Comparison of ENCODE assay signal across 9 mouse cellular contexts in the genomic region with DNA sequence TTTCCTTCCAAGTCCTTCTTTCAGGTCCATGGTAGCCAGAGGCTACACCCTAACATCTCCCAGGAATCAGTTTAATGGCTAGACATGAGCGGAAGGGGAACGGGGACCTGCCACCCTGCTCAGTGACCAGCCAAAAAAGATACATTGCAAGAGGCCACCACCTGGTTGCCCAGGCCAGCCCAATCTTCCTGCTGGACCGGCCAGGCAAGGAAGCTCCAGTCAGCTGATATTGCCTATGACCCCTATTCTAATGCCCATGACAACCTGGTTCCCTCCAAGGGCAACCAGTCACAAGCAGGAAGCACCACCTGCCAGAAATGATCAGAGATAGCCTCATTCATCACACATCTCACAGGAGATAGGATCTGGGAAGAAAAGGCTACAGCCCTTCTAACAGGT. TPM values are rescaled to one million over a fixed set of nuclear protein-coding genes. Genes with fewer than 3 reads are reported as not detected.
DNase-seq lines count a peak whose midpoint lies in the region; ATAC-seq lines count a peak whose summit lies in the region.
"Had no signal": no experiment of that assay in that cellular context is flagged by ENCODE, and none has a peak within 500 bp of the region (broad histone marks: within the 10 kb centered on the region; RNA-seq: fewer than 3 reads in every experiment).

No protein-coding gene starts in this region.

- DNase-seq in cerebellum, adult 9-10 months = peak; percentile 53
- DNase-seq in A20 (ENCODE audit: low read depth, low spot score) = peak; percentile 12
- no peak for DNase-seq in testis, postnatal 10 days (ENCODE audit: low spot score)
- DNase-seq in ovary, adult 18-20 months (ENCODE audit: low spot score) = no peak
- no peak for DNase-seq in left cerebral cortex, adult 18-20 months (ENCODE audit: low spot score in 2 of 2)

- H3K9me3 ChIP-seq in forebrain, embryonic 15.5 days = no peaks in the 10 kb centered on the region
- no peaks in the 10 kb centered on the region for H3K9me3 ChIP-seq in liver, embryonic 12.5 days (replicated peaks)

- no peaks in the 10 kb centered on the region for H3K36me3 ChIP-seq in forebrain, embryonic 15.5 days
- H3K36me3 ChIP-seq in liver, embryonic 12.5 days = no peaks in the 10 kb centered on the region

- H3K9ac ChIP-seq in forebrain, embryonic 15.5 days (replicated peaks) = peak overlapping the region; percentile 66; the same call in 1 of the 2 replicates
- peak overlapping the region; percentile 73; the same call in 1 of the 2 replicates for H3K9ac ChIP-seq in liver, embryonic 12.5 days

- peak overlapping the region; percentile 82 for H3K4me3 ChIP-seq in forebrain, embryonic 15.5 days
- peak overlapping the region; percentile 68 for H3K4me3 ChIP-seq in liver, embryonic 12.5 days

- ATAC-seq in cerebellum, adult (ENCODE audit: insufficient number of reproducible peaks, low FRiP score, low TSS enrichment) = no peak
- no peak for ATAC-seq in forebrain, embryonic 15.5 days (replicated peaks)
- ATAC-seq in liver, embryonic 12.5 days = no peak

- no peaks in the 10 kb centered on the region for H3K27me3 ChIP-seq in forebrain, embryonic 15.5 days
- 0 out of 2 replicates have a peak, but pooled peaks cover 6% of the 10 kb centered on the region for H3K27me3 ChIP-seq in liver, embryonic 12.5 days (replicated peaks)

- H3K4me2 ChIP-seq in forebrain, embryonic 15.5 days (replicated peaks) = peak overlapping the region; percentile 100
- peak overlapping the region; percentile 98 for H3K4me2 ChIP-seq in liver, embryonic 12.5 days

- 80% methylated on average over 3 of the region's 3 CpGs for WGBS in forebrain, embryonic 15.5 days
- WGBS in liver, embryonic 12.5 days (ENCODE audit: insufficient replicate concordance) = 52% methylated on average over 3 of the region's 3 CpGs

- H3K4me1 ChIP-seq in forebrain, embryonic 15.5 days = peaks cover 11% of the 10 kb centered on the region
- H3K4me1 ChIP-seq in liver, embryonic 12.5 days = peaks cover 46% of the 10 kb centered on the region

- no peak overlapping the region for H3K27ac ChIP-seq in forebrain, embryonic 15.5 days (replicated peaks)
- no peak overlapping the region for H3K27ac ChIP-seq in liver, embryonic 12.5 days

RNA-seq across cellular contexts. Expression of a gene that starts 1.0 kb away (rescaled TPM):
- 13.6 and 13.9 TPM in 2 replicates for polyA plus RNA-seq in forebrain, embryonic 15.5 days (2015; fragmentation: Nextera tagmentation; extraction: Ambion mirVana)
- 7.8 and 8.2 TPM in 2 replicates for polyA plus RNA-seq in liver, embryonic 12.5 days (2016; fragmentation: Nextera tagmentation; extraction: Ambion mirVana)
- 100 to 1,000 TPM; 124 to 128 TPM for total RNA-seq in left cerebral cortex, adult 18-20 months (2021)

RNA-seq across cellular contexts. Expression of a gene that starts 38.3 kb away (rescaled TPM):
- 100 and 115 TPM in 2 replicates for polyA plus RNA-seq in forebrain, embryonic 15.5 days (2015; fragmentation: Nextera tagmentation; extraction: Ambion mirVana)
- 104 and 106 TPM in 2 replicates for polyA plus RNA-seq in liver, embryonic 12.5 days (2016; fragmentation: Nextera tagmentation; extraction: Ambion mirVana)
- 10 to 100 TPM; 38.5 to 40.4 TPM for total RNA-seq in left cerebral cortex, adult 18-20 months (2021)

RNA-seq across cellular contexts. Expression of a gene that starts 50.9 kb away (rescaled TPM):
- 395 and 412 TPM in 2 replicates for polyA plus RNA-seq in forebrain, embryonic 15.5 days (2015; fragmentation: Nextera tagmentation; extraction: Ambion mirVana)
- polyA plus RNA-seq in liver, embryonic 12.5 days (2016; fragmentation: Nextera tagmentation; extraction: Ambion mirVana) = 200 and 201 TPM in 2 replicates
- total RNA-seq in left cerebral cortex, adult 18-20 months (2021) = 100 to 1,000 TPM; 362 to 368 TPM

RNA-seq across cellular contexts. Expression of a gene that starts 53.5 kb away (rescaled TPM):
- polyA plus RNA-seq in forebrain, embryonic 15.5 days (2015; fragmentation: Nextera tagmentation; extraction: Ambion mirVana) = not detected in 2 replicates
- not detected in 2 replicates for polyA plus RNA-seq in liver, embryonic 12.5 days (2016; fragmentation: Nextera tagmentation; extraction: Ambion mirVana)
- not detected for total RNA-seq in left cerebral cortex, adult 18-20 months (2021)
- polyA plus RNA-seq: C2C12 had no signal

Comparison
In these comparisons a context has a peak if more than half of its experiments do, and no peak if none do; other contexts are left out.
1. DNase-seq: peak in cerebellum, adult 9-10 months (single experiment) and A20 (single experiment); none in testis, postnatal 10 days (single experiment), ovary, adult 18-20 months (single experiment) and left cerebral cortex, adult 18-20 months (0 of 2).